Mouse (Mus musculus): Measurements from ENCODE around the gene Frat1. TPM values are rescaled to one million over a fixed set of nuclear protein-coding genes. Genes with fewer than 3 reads are reported as not detected.

Frat1 gene
- 2.3 TPM for polyA plus RNA-seq (2015; fragmentation: Illumina TruSeq; extraction: RNeasy Lipid Tissue Mini Kit (QIAGEN cat#74804); ENCODE audit: insufficient read depth, low read depth, low replicate concordance)

GRCm38 (mm10) chr19:41829381-41830105 lies at the start of gene Frat1:
Gene Frat1 (plus strand): TSS chr19:41829970.

GRCm38 (mm10) chr19:41801742-41802369 lies 27.9 kb upstream of the Frat1 start, which contains the start of gene Arhgap19:
Gene Arhgap19 (minus strand): TSS chr19:41802047.

GRCm38 (mm10) chr19:41847992-41848851 lies 18.5 kb downstream of the Frat1 start, which contains the start of gene Frat2:
Gene Frat2 (minus strand): TSS chr19:41848132.

Other genes starting within 250 kb of the Frat1 start
- gene Gm340, start 247.6 kb upstream of the Frat1 start, polyA plus RNA-seq (2015; fragmentation: Illumina TruSeq; extraction: RNeasy Lipid Tissue Mini Kit (QIAGEN cat#74804); ENCODE audit: insufficient read depth, low read depth, low replicate concordance) = 0.78 TPM
- gene Slit1, start 86.3 kb upstream of the Frat1 start, polyA plus RNA-seq (2015; fragmentation: Illumina TruSeq; extraction: RNeasy Lipid Tissue Mini Kit (QIAGEN cat#74804); ENCODE audit: insufficient read depth, low read depth, low replicate concordance) = not detected
- 0.59 TPM for gene Arhgap19, start 27.9 kb upstream of the Frat1 start, polyA plus RNA-seq (2015; fragmentation: Illumina TruSeq; extraction: RNeasy Lipid Tissue Mini Kit (QIAGEN cat#74804); ENCODE audit: insufficient read depth, low read depth, low replicate concordance)
- gene Frat2, start 18.2 kb downstream of the Frat1 start, polyA plus RNA-seq (2015; fragmentation: Illumina TruSeq; extraction: RNeasy Lipid Tissue Mini Kit (QIAGEN cat#74804); ENCODE audit: insufficient read depth, low read depth, low replicate concordance) = 0.50 TPM
- 2.3 TPM for gene Rrp12, start 66.2 kb downstream of the Frat1 start, polyA plus RNA-seq (2015; fragmentation: Illumina TruSeq; extraction: RNeasy Lipid Tissue Mini Kit (QIAGEN cat#74804); ENCODE audit: insufficient read depth, low read depth, low replicate concordance)
- gene Pgam1, start 82.0 kb downstream of the Frat1 start, polyA plus RNA-seq (2015; fragmentation: Illumina TruSeq; extraction: RNeasy Lipid Tissue Mini Kit (QIAGEN cat#74804); ENCODE audit: insufficient read depth, low read depth, low replicate concordance) = 26.9 TPM
- 7.2 TPM for gene Exosc1, start 103.5 kb downstream of the Frat1 start, polyA plus RNA-seq (2015; fragmentation: Illumina TruSeq; extraction: RNeasy Lipid Tissue Mini Kit (QIAGEN cat#74804); ENCODE audit: insufficient read depth, low read depth, low replicate concordance)
- 13.8 TPM for gene Zdhhc16, start 103.5 kb downstream of the Frat1 start, polyA plus RNA-seq (2015; fragmentation: Illumina TruSeq; extraction: RNeasy Lipid Tissue Mini Kit (QIAGEN cat#74804); ENCODE audit: insufficient read depth, low read depth, low replicate concordance)
- 12.2 TPM for gene Mms19, start 151.2 kb downstream of the Frat1 start, polyA plus RNA-seq (2015; fragmentation: Illumina TruSeq; extraction: RNeasy Lipid Tissue Mini Kit (QIAGEN cat#74804); ENCODE audit: insufficient read depth, low read depth, low replicate concordance)
- gene Ubtd1, start 151.8 kb downstream of the Frat1 start, polyA plus RNA-seq (2015; fragmentation: Illumina TruSeq; extraction: RNeasy Lipid Tissue Mini Kit (QIAGEN cat#74804); ENCODE audit: insufficient read depth, low read depth, low replicate concordance) = 4.7 TPM
- gene Ankrd2, start 206.0 kb downstream of the Frat1 start, polyA plus RNA-seq (2015; fragmentation: Illumina TruSeq; extraction: RNeasy Lipid Tissue Mini Kit (QIAGEN cat#74804); ENCODE audit: insufficient read depth, low read depth, low replicate concordance) = not detected
- gene Hoga1, start 215.6 kb downstream of the Frat1 start, polyA plus RNA-seq (2015; fragmentation: Illumina TruSeq; extraction: RNeasy Lipid Tissue Mini Kit (QIAGEN cat#74804); ENCODE audit: insufficient read depth, low read depth, low replicate concordance) = 1.3 TPM
- gene 4933411K16Rik, start 222.3 kb downstream of the Frat1 start, polyA plus RNA-seq (2015; fragmentation: Illumina TruSeq; extraction: RNeasy Lipid Tissue Mini Kit (QIAGEN cat#74804); ENCODE audit: insufficient read depth, low read depth, low replicate concordance) = not detected

All from pancreas, adult 10 weeks (tissue).